ENCODE assay signal across 24 mouse cellular contexts in the genomic region with DNA sequence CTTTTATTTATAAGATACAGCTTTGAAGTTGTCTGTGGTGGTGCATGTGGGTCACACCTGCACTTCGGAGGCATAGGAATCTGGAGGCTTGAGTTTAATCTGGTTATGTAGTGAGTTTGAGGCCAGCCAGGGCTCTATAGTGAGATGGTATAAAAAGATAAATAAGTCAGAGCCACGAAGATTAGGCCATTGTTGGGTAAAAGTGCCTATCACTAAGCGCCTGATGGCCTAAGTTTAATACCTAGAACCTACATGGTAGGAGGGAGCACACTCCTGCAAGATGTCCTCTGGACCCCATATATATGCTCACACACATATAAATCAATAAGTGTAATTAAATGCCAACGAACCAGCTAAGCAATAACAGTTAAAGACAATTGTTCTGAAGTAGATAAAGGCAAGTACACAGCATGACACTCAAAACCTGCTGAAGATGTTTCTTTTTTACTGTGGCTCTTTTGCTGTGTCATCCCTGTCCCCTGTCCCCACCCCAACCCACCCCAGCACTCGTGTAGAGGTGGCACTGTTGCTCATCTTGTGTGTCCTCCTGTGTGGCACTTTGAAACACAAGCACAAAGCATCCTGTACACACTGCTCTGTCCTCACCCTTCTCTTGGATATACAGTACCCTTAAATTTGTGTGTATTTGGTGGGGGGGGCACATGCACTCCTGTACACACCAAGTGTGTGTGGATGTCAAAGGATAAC. TPM values are rescaled to one million over a fixed set of nuclear protein-coding genes. Genes with fewer than 3 reads are reported as not detected.
DNase-seq lines count a peak whose midpoint lies in the region; ATAC-seq and TF ChIP-seq lines count a peak whose summit lies in the region.
"Had no signal": no experiment of that assay in that cellular context is flagged by ENCODE, and none has a peak within 500 bp of the region (broad histone marks: within the 10 kb centered on the region; RNA-seq: fewer than 3 reads in every experiment).

No protein-coding gene starts in this region.

- no peak overlapping the region for H3K27ac ChIP-seq in liver, embryonic 11.5 days (ENCODE audit: low read depth, low read length)
- no peak overlapping the region for H3K27ac ChIP-seq in liver, postnatal 0 days (ENCODE audit: low read depth)
- no peak overlapping the region for H3K27ac ChIP-seq in liver, embryonic 14.5 days
- H3K27ac ChIP-seq: embryonic facial prominence, embryonic 15.5 days; forebrain, embryonic 10.5 days; gastrocnemius, adult 2 months; heart, embryonic 10.5 days; hindbrain, embryonic 12.5 days had no signal

- no peaks in the 10 kb centered on the region for H3K9me3 ChIP-seq in liver, embryonic 11.5 days (ENCODE audit: control insufficient read depth, low read length)
- no peaks in the 10 kb centered on the region for H3K9me3 ChIP-seq in liver, postnatal 0 days (ENCODE audit: low read length)
- H3K9me3 ChIP-seq in G1E (replicated peaks), result no peaks in the 10 kb centered on the region
- H3K9me3 ChIP-seq in liver, embryonic 14.5 days (ENCODE audit: control insufficient read depth, low read length), result no peaks in the 10 kb centered on the region
- H3K9me3 ChIP-seq: embryonic facial prominence, embryonic 15.5 days; forebrain, embryonic 10.5 days; heart, embryonic 10.5 days; hindbrain, embryonic 12.5 days had no signal

- H3K27me3 ChIP-seq in liver, embryonic 11.5 days (replicated peaks; ENCODE audit: control insufficient read depth, insufficient read depth, low read length), result no peaks in the 10 kb centered on the region
- H3K27me3 ChIP-seq in liver, postnatal 0 days (ENCODE audit: insufficient read depth, low read length), result no peaks in the 10 kb centered on the region
- no peaks in the 10 kb centered on the region for H3K27me3 ChIP-seq in G1E (ENCODE audit: insufficient read depth, low read length)
- H3K27me3 ChIP-seq in liver, embryonic 14.5 days (ENCODE audit: control insufficient read depth, insufficient read depth, low read length), result no peaks in the 10 kb centered on the region
- H3K27me3 ChIP-seq: embryonic facial prominence, embryonic 15.5 days; hindbrain, embryonic 12.5 days had no signal

- ATAC-seq in liver, embryonic 11.5 days (replicated peaks; ENCODE audit: low FRiP score), result peak; percentile 51
- no peak for ATAC-seq in liver, postnatal 0 days
- peak; percentile 54 for ATAC-seq in G1E (ENCODE audit: extremely low read depth, insufficient number of reproducible peaks, low FRiP score, poor library complexity, severe bottlenecking)
- peak; percentile 31; the same call in 1 of the 2 replicates for ATAC-seq in liver, embryonic 14.5 days (ENCODE audit: insufficient read depth)
- ATAC-seq in megakaryocyte-erythroid progenitor cell, adult 5-6 weeks (replicated peaks; ENCODE audit: low FRiP score, low TSS enrichment, poor library complexity, severe bottlenecking), result peak; percentile 44; the same call in 1 of the 2 replicates
- ATAC-seq in granulocyte monocyte progenitor cell, adult 5-6 weeks (replicated peaks; ENCODE audit: poor library complexity, severe bottlenecking), result no peak
- ATAC-seq: forebrain, embryonic 14.5 days had no signal

- 0 out of 2 replicates have a peak overlapping the region, but pooled peaks have one; percentile 9 for H3K9ac ChIP-seq in liver, embryonic 11.5 days (ENCODE audit: low read depth, low read length)
- no peak overlapping the region for H3K9ac ChIP-seq in liver, postnatal 0 days (replicated peaks)
- H3K9ac ChIP-seq in liver, embryonic 14.5 days (replicated peaks), result no peak overlapping the region
- H3K9ac ChIP-seq: embryonic facial prominence, embryonic 15.5 days; hindbrain, embryonic 12.5 days had no signal

- no peak for DNase-seq in liver, embryonic 11.5 days (ENCODE audit: low spot score)
- DNase-seq in liver, postnatal 0 days, result no peak
- DNase-seq in G1E (ENCODE audit: low spot score), result peak; percentile 24
- no peak for DNase-seq in liver, embryonic 14.5 days (ENCODE audit: low read depth in 3 of 3, low spot score in 3 of 3)
- no peak for DNase-seq in adrenal gland, adult 8-10 months
- DNase-seq: adrenal gland, adult 2 months; adrenal gland, postnatal 36 days; cerebellum, adult 11 months; cerebellum, adult 8-10 months; cerebellum, postnatal 14 days; embryo, embryonic 11 days; gastrocnemius, adult 2 months; gastrocnemius, postnatal 36 days; heart, adult 18-20 months; heart, postnatal 10 days; heart, postnatal 4 days had no signal

- no peak for TF ChIP-seq EP300 in liver, postnatal 0 days (IDR thresholded peaks at IDR 0.05; ENCODE audit: low read depth)
- TF ChIP-seq EP300 in liver, embryonic 14.5 days (IDR thresholded peaks at IDR 0.05; ENCODE audit: low read depth), result 0 out of 2 replicates have a peak, but pooled peaks have one; percentile 7

- no peaks in the 10 kb centered on the region for H3K36me3 ChIP-seq in liver, embryonic 11.5 days (ENCODE audit: control insufficient read depth, insufficient read depth, low read length)
- H3K36me3 ChIP-seq in liver, postnatal 0 days (replicated peaks; ENCODE audit: insufficient read depth, low read length), result peaks cover 4% of the 10 kb centered on the region; the same call in 1 of the 2 replicates
- peaks cover 19% of the 10 kb centered on the region for H3K36me3 ChIP-seq in G1E (replicated peaks)
- no peaks in the 10 kb centered on the region; the same call in 1 of the 2 replicates for H3K36me3 ChIP-seq in liver, embryonic 14.5 days (replicated peaks; ENCODE audit: control insufficient read depth, insufficient read depth, low read depth)

- no peak overlapping the region for H3K4me3 ChIP-seq in liver, embryonic 11.5 days (ENCODE audit: low read depth, low read length)
- H3K4me3 ChIP-seq in liver, postnatal 0 days (ENCODE audit: low read depth, low read length), result no peak overlapping the region
- H3K4me3 ChIP-seq in G1E (ENCODE audit: low read depth, low read length), result no peak overlapping the region
- no peak overlapping the region for H3K4me3 ChIP-seq in liver, embryonic 14.5 days (ENCODE audit: insufficient read depth in 1 of 2, low read depth in 2 of 2, low read length in 2 of 2)
- H3K4me3 ChIP-seq: embryonic facial prominence, embryonic 15.5 days; erythroblast, embryonic 14.5 days; forebrain, embryonic 10.5 days; gastrocnemius, adult 2 months; heart, embryonic 10.5 days; hindbrain, embryonic 12.5 days had no signal

- no peak for TF ChIP-seq CTCF in liver, postnatal 0 days (IDR thresholded peaks at IDR 0.05; ENCODE audit: low read depth)
- TF ChIP-seq CTCF in G1E (IDR thresholded peaks at IDR 0.05; ENCODE audit: low read depth, low read length), result no peak
- no peak for TF ChIP-seq CTCF in liver, embryonic 14.5 days (IDR thresholded peaks at IDR 0.05; ENCODE audit: low read depth)

- WGBS in liver, embryonic 11.5 days, result 54% methylated on average over 5 of the region's 5 CpGs
- WGBS in liver, postnatal 0 days (ENCODE audit: insufficient replicate concordance), result 45% methylated on average over 5 of the region's 5 CpGs
- WGBS in liver, embryonic 14.5 days (ENCODE audit: insufficient replicate concordance), result 19% methylated on average over 5 of the region's 5 CpGs

- no peak overlapping the region for H3K4me2 ChIP-seq in liver, embryonic 11.5 days
- no peak overlapping the region for H3K4me2 ChIP-seq in liver, postnatal 0 days (ENCODE audit: low read depth, low read length)
- no peak overlapping the region for H3K4me2 ChIP-seq in liver, embryonic 14.5 days (ENCODE audit: low read depth)
- H3K4me2 ChIP-seq: embryonic facial prominence, embryonic 15.5 days; hindbrain, embryonic 12.5 days had no signal

- H3K4me1 ChIP-seq in liver, embryonic 11.5 days (replicated peaks; ENCODE audit: control insufficient read depth, insufficient read depth, low read length), result peaks cover 11% of the 10 kb centered on the region
- peaks cover 3% of the 10 kb centered on the region; the same call in 1 of the 2 replicates for H3K4me1 ChIP-seq in liver, postnatal 0 days (ENCODE audit: insufficient read depth)
- H3K4me1 ChIP-seq in G1E (ENCODE audit: insufficient read depth, low read depth, low read length), result peaks cover 33% of the 10 kb centered on the region
- H3K4me1 ChIP-seq in liver, embryonic 14.5 days (replicated peaks; ENCODE audit: control insufficient read depth in 2 of 2, insufficient read depth in 2 of 2, low read length in 1 of 2), result peaks cover 8 to 9% of the 10 kb centered on the region in 2 experiments
- H3K4me1 ChIP-seq: embryonic facial prominence, embryonic 15.5 days; forebrain, embryonic 10.5 days; hindbrain, embryonic 12.5 days had no signal

RNA-seq across cellular contexts. Expression of gene Plekho1, which starts 25.8 kb away (rescaled TPM):
- polyA plus RNA-seq in liver, embryonic 11.5 days (2014; fragmentation: Nextera tagmentation; extraction: Ambion mirVana), result 21.6 and 22.9 TPM in 2 replicates
- 10.7 and 11.7 TPM in 2 replicates for polyA plus RNA-seq in liver, postnatal 0 days (2015; fragmentation: Nextera tagmentation; extraction: Ambion mirVana)
- 9.7 and 23.3 TPM in 2 replicates for total RNA-seq in G1E (2014; fragmentation: Nextera tagmentation)
- 4.2 and 5.7 TPM in 2 replicates for total RNA-seq in G1E (2017)
- polyA plus RNA-seq in G1E (2012), result 10.9 and 14.1 TPM in 2 replicates
- 6.1 and 9.0 TPM in 2 replicates for polyA plus RNA-seq in liver, embryonic 14.5 days (2012; rRNA removed)
- polyA plus RNA-seq in liver, embryonic 14.5 days (2014; fragmentation: Nextera tagmentation; extraction: Ambion mirVana), result 3.6 and 5.4 TPM in 2 replicates
- 0.61 and 5.4 TPM in 2 replicates for total RNA-seq in megakaryocyte-erythroid progenitor cell, adult 5-6 weeks (2014; fragmentation: Nextera tagmentation)
- 5.9 and 10.5 TPM in 2 replicates for total RNA-seq in megakaryocyte-erythroid progenitor cell, adult 5-6 weeks (2017)
- 10 to 100 TPM; 16.8 to 33.6 (median 28.7) TPM for total RNA-seq in adrenal gland, adult 8-10 months (2022)
- 45.7 and 59.7 TPM in 2 replicates for total RNA-seq in granulocyte monocyte progenitor cell, adult 5-6 weeks (2014; fragmentation: Nextera tagmentation)
- 30.2 and 31.3 TPM in 2 replicates for total RNA-seq in granulocyte monocyte progenitor cell, adult 5-6 weeks (2017)

RNA-seq across cellular contexts. Expression of gene Vps45, which starts 36.7 kb away (rescaled TPM):
- polyA plus RNA-seq in liver, embryonic 11.5 days (2014; fragmentation: Nextera tagmentation; extraction: Ambion mirVana), result 17.4 and 18.5 TPM in 2 replicates
- 11.3 and 12.5 TPM in 2 replicates for polyA plus RNA-seq in liver, postnatal 0 days (2015; fragmentation: Nextera tagmentation; extraction: Ambion mirVana)
- total RNA-seq in G1E (2014; fragmentation: Nextera tagmentation), result 19.8 and 28.7 TPM in 2 replicates
- total RNA-seq in G1E (2017), result 16.1 and 21.4 TPM in 2 replicates
- 6.1 and 6.7 TPM in 2 replicates for polyA plus RNA-seq in G1E (2012)
- 4.8 and 6.6 TPM in 2 replicates for polyA plus RNA-seq in liver, embryonic 14.5 days (2012; rRNA removed)
- polyA plus RNA-seq in liver, embryonic 14.5 days (2014; fragmentation: Nextera tagmentation; extraction: Ambion mirVana), result 9.0 and 9.8 TPM in 2 replicates
- total RNA-seq in megakaryocyte-erythroid progenitor cell, adult 5-6 weeks (2014; fragmentation: Nextera tagmentation), result 29.7 and 38.8 TPM in 2 replicates
- total RNA-seq in megakaryocyte-erythroid progenitor cell, adult 5-6 weeks (2017), result 13.4 and 16.6 TPM in 2 replicates
- total RNA-seq in adrenal gland, adult 8-10 months (2022), result 10 to 100 TPM; 29.7 to 49.0 (median 34.9) TPM
- total RNA-seq in granulocyte monocyte progenitor cell, adult 5-6 weeks (2014; fragmentation: Nextera tagmentation), result 16.8 and 56.2 TPM in 2 replicates
- 13.1 and 13.6 TPM in 2 replicates for total RNA-seq in granulocyte monocyte progenitor cell, adult 5-6 weeks (2017)

Comparison
In these comparisons a context has a peak if more than half of its experiments do, and no peak if none do; other contexts are left out.
1. ATAC-seq: peak in liver, embryonic 11.5 days (single experiment), G1E (single experiment), liver, embryonic 14.5 days (single experiment) and megakaryocyte-erythroid progenitor cell, adult 5-6 weeks (single experiment); none in liver, postnatal 0 days (single experiment) and granulocyte monocyte progenitor cell, adult 5-6 weeks (single experiment).